Mouse (Mus musculus) small intestine, adult 2 months (tissue): ENCODE results near the gene Mplkip.

Experiments used
- CTCF ChIP-seq: fragments of 200-500 bp; IDR thresholded peaks from 2 replicates; pipeline ENCODE4 v1.5.1; 2012; ENCODE audit warnings: low read depth, mild to moderate bottlenecking, control low read depth, inconsistent platforms, low read length, moderate library complexity, mixed read lengths; ENCODE audit not compliant: insufficient replicate concordance, insufficient read length; ENCODE audit errors: extremely low read depth
- POLR2A ChIP-seq: fragments of 200-500 bp; IDR thresholded peaks from 2 replicates; pipeline ENCODE4 v1.6.1; 2012; ENCODE audit warnings: low read depth, mild to moderate bottlenecking, control low read depth, inconsistent platforms, low read length, moderate library complexity

DNA sequence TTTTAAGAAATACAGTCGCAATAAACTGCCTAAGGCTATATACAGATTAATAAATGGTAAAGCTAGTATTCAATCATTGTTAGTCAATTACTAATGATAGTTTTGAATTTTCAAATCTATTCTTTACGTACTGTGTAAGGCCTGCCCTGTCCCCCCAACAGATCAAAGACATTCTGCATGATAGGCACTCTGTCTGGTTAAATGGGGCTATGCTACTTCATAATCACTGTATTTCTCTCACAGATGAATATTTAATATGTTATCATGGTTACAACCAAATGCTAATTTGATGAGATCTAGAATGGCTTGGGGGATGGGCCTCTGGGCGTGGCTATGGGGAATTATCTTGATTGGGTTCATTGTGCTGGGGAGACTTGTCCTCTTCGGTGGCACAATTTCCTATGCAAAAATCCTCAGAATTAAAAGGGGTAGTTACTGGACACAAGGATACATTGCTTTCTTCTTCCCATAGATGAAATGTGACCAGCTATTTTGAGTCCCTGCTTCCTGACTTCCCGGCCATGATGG is 13.9 kb downstream of the Mplkip start:
- TF ChIP-seq CTCF (no peak), POLR2A (no peak)
